Mouse (Mus musculus) Patski (cell line): ENCODE measurements around the gene Ntrk2. TPM values are rescaled to one million over a fixed set of nuclear protein-coding genes. Genes with fewer than 3 reads are reported as not detected.
"Not testable (repeated sequence)": the region's sequence is repeated elsewhere in the genome, so short reads cannot be mapped to it uniquely, and the experiment has no call there.

ENCODE experiments used
- ATAC-seq: fragments of 100-300 bp; one replicate; pipeline ENCODE4 v1.8.0; 2021
- CTCF ChIA-PET: fragments of 350-600 bp; sonication (Branson Sonifier 250); formaldehyde crosslinking; loops from one replicate; lab custom pipeline; 2022; ENCODE audit warnings: inconsistent platforms; lab: Charles Lee
- POLR2A ChIA-PET: fragments of 350-600 bp; sonication (Branson Sonifier 250); formaldehyde crosslinking; loops from one replicate; lab custom pipeline; 2022; ENCODE audit warnings: antibody characterized with exemption, inconsistent platforms; lab: Charles Lee
- DNase-seq: peaks from one replicate; pipeline ENCODE4 v3.0.0-alpha.2; 2011; ENCODE audit warnings: low read depth, low spot score
- H3K27me3 ChIP-seq: fragments of 371-371 bp; one replicate; pipeline ENCODE4 v1.5.1; 2021
- CTCF ChIP-seq: fragments of 100-300 bp; IDR thresholded peaks from one replicate; pipeline ENCODE4 v1.5.1; 2021
- in situ Hi-C: fragments of 300-500 bp; cut with MboI; formaldehyde crosslinking; loops from 3 replicates; pipeline ENCODE4 v1.11.1; 2018; ENCODE audit warnings: low pct_unique_long_range_greater_than_20kb, mixed read lengths
- polyA plus RNA-seq: library from polyadenylated mRNA; unstranded; gene quantifications from one replicate; pipeline ENCODE4 v1.2.3, GENCODE M21; 2021

Ntrk2 gene
- polyA plus RNA-seq, 1 experiment from 2014 or later: 0.44 TPM

GRCm38 (mm10) chr13:59040156-59040915 lies 234.0 kb downstream of the Ntrk2 start:
- CTCF ChIA-PET: interaction anchor here (0.6 kb wide), 1 partner anchor 683 kb away, joined by 3 read pairs; no protein-coding TSS in a partner anchor
- no peak for ATAC-seq

GRCm38 (mm10) chr13:59041013-59041764 lies 234.8 kb downstream of the Ntrk2 start:
- POLR2A ChIA-PET: interaction anchor here (0.8 kb wide), 1 partner anchor 11 kb away, joined by 5 read pairs; no protein-coding TSS in a partner anchor
- no peak for TF ChIP-seq CTCF
- in situ Hi-C loops: no loop called here
- CTCF ChIA-PET: interaction anchor here (0.6 to 0.7 kb wide), 2 partner anchors 11 to 684 kb away, joined by 3 read pairs; no protein-coding TSS in a partner anchor
- ATAC-seq (no peak), DNase-seq (no peak)
- peaks cover 9% of the 10 kb centered on the region for H3K27me3 ChIP-seq

More at GRCm38 (mm10) chr13:59040156-59040915, 234.0 kb downstream of the Ntrk2 start:
- in situ Hi-C loops: no loop called here
- peaks cover 9% of the 10 kb centered on the region for H3K27me3 ChIP-seq
- POLR2A ChIA-PET: interaction anchor here (0.8 kb wide), 1 partner anchor 11 kb away, joined by 5 read pairs; no protein-coding TSS in a partner anchor
- TF ChIP-seq CTCF: no peak
- DNase-seq: no peak

DNA sequence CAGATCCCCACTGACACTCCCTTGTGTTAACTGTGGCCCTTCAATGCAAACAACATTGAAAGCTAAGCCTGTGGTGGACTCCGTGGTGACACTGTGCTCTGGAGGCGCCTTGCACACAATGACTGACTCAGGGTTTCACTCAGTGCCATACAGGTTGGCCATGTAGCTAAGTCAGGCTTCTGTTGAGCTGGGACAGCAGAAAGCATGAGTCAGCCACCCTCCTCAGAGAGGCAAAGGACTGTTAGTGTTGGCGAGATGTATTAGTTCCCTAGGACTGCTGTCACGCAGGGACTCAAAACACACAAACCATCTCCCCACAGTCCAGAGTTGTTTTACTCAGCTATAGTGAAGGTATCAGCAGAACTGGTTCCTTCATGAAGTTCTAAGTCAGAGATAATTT lies 245.8 kb downstream of the Ntrk2 start:
- no peak for TF ChIP-seq CTCF
- in situ Hi-C loops: loop anchor here (25.0 kb wide), 1 partner anchor 415 kb away; no protein-coding TSS in a partner anchor
- no peak for DNase-seq
- ChIA-PET CTCF (interaction anchor here (0.8 kb wide), 1 partner anchor 10 kb away, joined by 3 read pairs; no protein-coding TSS in a partner anchor), POLR2A (interaction anchor here (0.6 kb wide), 1 partner anchor 11 kb away, joined by 5 read pairs; no protein-coding TSS in a partner anchor)
- no peak for ATAC-seq
- H3K27me3 ChIP-seq: no peaks in the 10 kb centered on the region

- in situ Hi-C loops: loop anchor here (25.0 kb wide), 1 partner anchor 417 kb away; no protein-coding TSS in a partner anchor
Measured at GRCm38 (mm10) chr13:59054331-59054730, 248.0 kb downstream of the Ntrk2 start.

DNA sequence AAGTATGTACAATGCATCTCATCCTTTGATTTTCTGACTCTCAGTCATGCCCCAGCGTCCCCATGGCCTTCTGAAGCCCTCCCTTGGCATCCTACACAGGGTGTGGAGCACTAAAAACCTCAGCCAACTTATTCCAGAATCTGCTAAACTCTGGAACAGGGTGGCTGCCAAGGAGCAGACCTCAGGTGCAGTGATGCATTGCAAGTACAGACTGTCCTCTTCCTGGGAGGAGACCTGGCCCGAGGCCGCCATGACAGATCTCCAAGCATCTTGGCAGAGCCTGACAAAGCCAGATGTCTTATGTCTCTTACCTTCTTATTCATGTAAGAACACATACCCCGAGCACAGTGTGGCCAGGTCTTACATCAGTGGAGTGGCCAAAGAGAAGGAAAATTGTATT lies 250.5 kb downstream of the Ntrk2 start:
- POLR2A ChIA-PET: no interaction called here
- no peak for TF ChIP-seq CTCF

More at GRCm38 (mm10) chr13:59054331-59054730, 248.0 kb downstream of the Ntrk2 start:
- CTCF ChIA-PET, ATAC-seq, POLR2A ChIA-PET, DNase-seq, H3K27me3 ChIP-seq: not testable (repeated sequence)

DNA sequence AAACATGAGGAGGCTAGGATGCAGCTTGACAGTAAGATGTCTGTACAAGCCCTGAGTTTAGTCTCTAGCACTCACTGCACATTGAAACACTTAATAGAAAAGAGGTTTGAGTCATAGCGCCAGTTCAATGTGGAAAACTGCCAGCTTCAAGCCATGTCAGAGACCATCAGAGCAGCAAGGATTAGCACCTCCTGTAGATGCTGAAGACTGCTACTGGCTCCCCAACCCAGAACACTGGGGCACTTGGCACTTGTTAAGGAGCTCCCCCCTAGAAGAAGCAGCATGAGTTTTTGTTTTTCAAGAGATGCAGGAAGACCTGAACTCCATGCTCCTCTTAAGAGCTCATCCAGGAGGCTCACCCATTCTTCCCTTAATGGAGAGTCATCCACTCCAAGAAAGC lies 251.5 kb downstream of the Ntrk2 start:
- ATAC-seq (peak; percentile 57), DNase-seq (no peak)
- in situ Hi-C loops: loop anchor here (25.0 kb wide), 1 partner anchor 421 kb away; no protein-coding TSS in a partner anchor
- ChIA-PET POLR2A (no interaction called here), CTCF (no interaction called here)
- no peak for TF ChIP-seq CTCF
- no peaks in the 10 kb centered on the region for H3K27me3 ChIP-seq

More for the DNA sequence above, 250.5 kb downstream of the Ntrk2 start:
- no peaks in the 10 kb centered on the region for H3K27me3 ChIP-seq
- no peak for ATAC-seq
- CTCF ChIA-PET: no interaction called here
- in situ Hi-C loops: loop anchor here (25.0 kb wide), 1 partner anchor 420 kb away; no protein-coding TSS in a partner anchor
- DNase-seq: no peak

DNA sequence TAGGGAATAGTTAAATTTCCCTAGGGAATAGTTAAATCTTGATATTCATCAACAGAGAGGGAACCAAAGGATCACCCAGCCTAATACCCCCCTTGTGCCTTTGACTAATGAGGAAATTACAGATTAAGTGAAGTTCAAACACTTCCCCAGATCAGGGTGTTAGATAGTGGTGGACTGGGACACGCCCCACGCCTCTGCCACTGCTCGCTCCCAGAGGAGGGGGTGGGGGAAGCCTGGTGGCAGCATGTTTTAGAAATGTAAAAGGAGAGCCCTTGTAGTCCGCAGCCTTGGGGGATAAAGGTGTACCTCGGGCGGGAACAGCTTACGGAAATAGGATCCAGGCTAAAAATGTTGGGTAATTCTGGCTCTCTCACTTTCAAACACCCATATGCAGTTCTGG lies 252.7 kb downstream of the Ntrk2 start:
- ATAC-seq (no peak), DNase-seq (no peak)
- H3K27me3 ChIP-seq: no peaks in the 10 kb centered on the region
- in situ Hi-C loops: loop anchor here (25.0 kb wide), 1 partner anchor 422 kb away; no protein-coding TSS in a partner anchor
- ChIA-PET POLR2A (no interaction called here), CTCF (no interaction called here)
- TF ChIP-seq CTCF: no peak

DNA sequence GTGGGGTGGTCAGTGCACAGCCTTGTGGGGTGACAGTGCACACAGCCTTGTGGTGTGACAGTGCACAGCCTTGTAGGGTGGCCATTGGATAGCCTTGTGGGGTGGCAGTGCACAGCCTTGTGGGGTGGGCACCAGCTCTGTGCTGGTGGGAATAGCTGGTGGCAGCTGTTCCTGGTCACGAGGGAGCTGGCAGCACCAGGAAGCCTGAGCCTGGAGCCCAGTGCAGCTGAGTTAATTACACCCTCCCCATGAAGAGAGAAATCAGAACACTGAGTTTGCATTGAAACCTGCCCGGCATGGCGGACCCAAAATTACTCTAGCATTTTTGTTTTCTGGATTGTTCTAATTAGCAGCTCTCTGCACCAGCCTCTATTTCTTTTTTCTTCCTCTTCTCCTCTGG lies 259.3 kb downstream of the Ntrk2 start:
- POLR2A ChIA-PET: no interaction called here
- no peak for TF ChIP-seq CTCF
- in situ Hi-C loops: loop anchor here (25.0 kb wide), 1 partner anchor 428 kb away; no protein-coding TSS in a partner anchor

DNA sequence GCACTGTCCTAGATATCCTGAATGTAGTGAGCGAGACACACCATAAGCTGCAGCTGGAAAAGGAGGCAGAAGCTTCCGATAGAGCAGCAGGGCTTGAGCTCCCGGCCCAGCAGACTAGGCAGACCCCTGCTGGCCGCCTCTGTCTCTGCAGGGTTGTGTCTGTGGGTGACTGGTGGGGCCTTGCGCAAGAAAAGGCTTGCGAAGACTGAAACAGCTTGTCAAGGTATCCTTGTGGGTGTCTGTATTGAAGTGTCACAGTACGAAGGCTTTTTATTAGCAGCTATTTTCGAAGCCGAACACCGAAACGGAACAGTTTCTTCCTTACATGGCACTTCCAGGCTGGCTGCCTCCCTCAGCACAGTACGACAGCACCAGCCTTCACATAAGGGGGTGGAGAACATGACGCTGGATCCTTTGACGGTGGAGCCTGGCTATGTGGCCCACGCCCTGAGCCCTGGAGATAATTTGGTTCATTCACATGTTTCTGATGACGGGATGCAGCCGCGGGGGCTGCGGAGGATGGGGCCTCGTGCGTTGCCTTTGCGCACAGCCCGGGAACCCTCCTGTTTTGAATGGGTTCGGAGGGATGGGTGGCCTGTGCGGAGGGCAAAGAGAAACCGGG lies 267.4 kb downstream of the Ntrk2 start:
- in situ Hi-C loops: loop anchor here (5.0 to 25.0 kb wide), 2 partner anchors 266 to 436 kb away; partner anchors contain the start of gene Ntrk2
- ChIA-PET CTCF (interaction anchor here (0.6 to 3.1 kb wide), 9 partner anchors 9 to 438 kb away, joined by 3 to 19 read pairs (median 4); partner anchors contain the start of gene Ntrk2), POLR2A (no interaction called here)
- ATAC-seq (peak; percentile 86), DNase-seq (no peak)
- TF ChIP-seq CTCF: peak; percentile 95
- H3K27me3 ChIP-seq: peaks cover 13% of the 10 kb centered on the region

More for the DNA sequence above, 259.3 kb downstream of the Ntrk2 start:
- H3K27me3 ChIP-seq: no peaks in the 10 kb centered on the region
- DNase-seq: no peak
- ATAC-seq: no peak
- CTCF ChIA-PET: no interaction called here
